Mouse (Mus musculus) embryonic fibroblast, embryonic 13.5 days (primary cell): ENCODE measurements around the gene Gbgt1. TPM values are rescaled to one million over a fixed set of nuclear protein-coding genes. Genes with fewer than 3 reads are reported as not detected.

Source experiments
- H3K27ac ChIP-seq: 2 replicates; pipeline ENCODE4 v1.5.1; 2012; ENCODE audit warnings: low read length, control low read depth, inconsistent platforms; ENCODE audit not compliant: insufficient read depth
- H3K4me1 ChIP-seq: 2 replicates; pipeline ENCODE4 v1.6.1; 2011; ENCODE audit warnings: low read length; ENCODE audit not compliant: control insufficient read depth, insufficient read depth
- H3K4me3 ChIP-seq: 2 replicates; pipeline ENCODE4 v1.5.1; 2011; ENCODE audit warnings: mild to moderate bottlenecking, control low read depth, low read length; ENCODE audit not compliant: insufficient read depth
- CTCF ChIP-seq: IDR thresholded peaks from 2 replicates; pipeline ENCODE4 v1.5.1; 2011; ENCODE audit warnings: mild to moderate bottlenecking, control low read depth, low read length, moderate library complexity, borderline replicate concordance; ENCODE audit not compliant: insufficient read depth
- POLR2A ChIP-seq: IDR thresholded peaks from 2 replicates; pipeline ENCODE4 v1.6.1; 2011; ENCODE audit warnings: low read depth, mild to moderate bottlenecking, control low read depth, low read length, moderate library complexity
- polyA plus RNA-seq: library from polyadenylated mRNA; stranded (reverse); fragments of >200 nt; gene quantifications from 2 replicates; pipeline ENCODE4 v1.2.4, GENCODE M21; 2011; ENCODE audit warnings: low read depth; ENCODE audit not compliant: missing spikeins, insufficient read length

Gbgt1 gene
- polyA plus RNA-seq, 1 experiment, result not detected

DNA sequence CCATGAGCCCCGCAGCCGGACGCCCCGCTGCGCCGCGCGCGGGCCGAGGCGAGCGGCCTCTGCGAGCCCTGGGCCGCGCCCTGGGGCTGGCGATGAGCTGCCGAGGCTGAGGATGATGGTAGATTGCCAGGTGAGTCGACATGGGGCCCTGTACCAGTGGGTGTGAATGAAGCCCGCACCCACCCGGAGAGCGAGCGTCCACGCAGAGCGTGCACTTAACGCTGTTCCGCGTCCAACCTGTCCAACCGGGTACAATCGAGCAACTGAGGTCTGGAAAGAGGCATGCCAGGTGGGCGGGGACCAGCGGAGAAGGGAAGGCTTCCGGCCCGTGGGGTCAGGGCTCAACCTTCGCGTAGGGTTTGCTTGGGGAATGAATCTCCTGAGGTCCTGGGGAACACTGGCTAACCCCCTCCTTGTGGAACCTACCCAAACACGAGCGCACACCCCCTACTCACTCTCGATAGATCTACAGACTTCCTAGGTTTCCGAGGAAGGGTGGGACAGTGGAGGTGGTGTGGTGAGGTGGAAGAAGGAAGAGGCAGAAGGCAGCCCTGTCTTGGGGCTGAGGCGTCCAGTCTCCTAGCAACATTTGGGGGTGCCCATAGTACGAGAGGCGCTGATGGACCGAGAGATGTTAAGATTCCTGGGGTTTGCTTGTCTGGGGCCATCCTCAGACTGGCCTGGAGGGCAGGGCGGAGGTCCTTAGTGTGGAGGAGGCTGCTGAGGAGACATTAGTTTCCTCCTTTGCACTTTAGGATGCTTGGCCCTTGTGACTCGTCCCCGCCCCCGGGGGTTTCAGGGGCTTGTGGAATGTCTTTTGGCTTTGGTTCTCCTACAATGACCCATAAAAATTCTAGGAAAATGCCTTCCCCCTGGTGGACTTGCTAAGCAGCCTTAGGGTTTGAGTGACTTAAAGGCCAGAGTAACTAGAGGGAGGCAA, 17.0 kb downstream of the Gbgt1 start:
- Histone ChIP-seq H3K4me3 (peak overlapping the region; percentile 52), H3K4me1 (0 out of 2 replicates have a peak, but pooled peaks cover 4% of the 10 kb centered on the region), H3K27ac (no peak overlapping the region)
- TF ChIP-seq CTCF, result no peak
- no peak; the same call in 1 of the 2 replicates for TF ChIP-seq POLR2A

DNA sequence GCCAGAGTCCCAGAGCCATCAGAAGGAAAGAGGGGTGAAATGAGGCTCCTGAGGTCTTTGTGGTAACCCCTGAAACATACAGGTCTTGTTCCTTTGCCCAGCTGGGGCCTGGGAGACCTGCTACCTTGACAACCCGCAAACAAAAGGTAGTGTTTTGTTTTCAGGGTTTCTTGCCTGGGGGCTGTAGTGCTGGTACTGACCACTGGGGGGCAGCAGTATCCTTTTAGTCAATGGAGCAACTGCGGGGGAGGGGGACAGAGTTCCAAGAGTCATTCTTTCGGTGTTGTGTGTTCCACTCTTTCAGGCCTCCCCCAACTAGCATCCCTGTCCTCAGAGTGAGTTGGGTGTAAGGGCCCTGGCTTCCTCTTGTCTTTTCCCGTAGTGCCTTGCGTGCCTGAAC, 17.8 kb downstream of the Gbgt1 start:
- 0 out of 2 replicates have a peak, but pooled peaks cover 4% of the 10 kb centered on the region for H3K4me1 ChIP-seq
- no peak overlapping the region for H3K4me3 ChIP-seq
- TF ChIP-seq POLR2A (no peak), CTCF (peak; percentile 52)
- H3K27ac ChIP-seq, result no peak overlapping the region

DNA sequence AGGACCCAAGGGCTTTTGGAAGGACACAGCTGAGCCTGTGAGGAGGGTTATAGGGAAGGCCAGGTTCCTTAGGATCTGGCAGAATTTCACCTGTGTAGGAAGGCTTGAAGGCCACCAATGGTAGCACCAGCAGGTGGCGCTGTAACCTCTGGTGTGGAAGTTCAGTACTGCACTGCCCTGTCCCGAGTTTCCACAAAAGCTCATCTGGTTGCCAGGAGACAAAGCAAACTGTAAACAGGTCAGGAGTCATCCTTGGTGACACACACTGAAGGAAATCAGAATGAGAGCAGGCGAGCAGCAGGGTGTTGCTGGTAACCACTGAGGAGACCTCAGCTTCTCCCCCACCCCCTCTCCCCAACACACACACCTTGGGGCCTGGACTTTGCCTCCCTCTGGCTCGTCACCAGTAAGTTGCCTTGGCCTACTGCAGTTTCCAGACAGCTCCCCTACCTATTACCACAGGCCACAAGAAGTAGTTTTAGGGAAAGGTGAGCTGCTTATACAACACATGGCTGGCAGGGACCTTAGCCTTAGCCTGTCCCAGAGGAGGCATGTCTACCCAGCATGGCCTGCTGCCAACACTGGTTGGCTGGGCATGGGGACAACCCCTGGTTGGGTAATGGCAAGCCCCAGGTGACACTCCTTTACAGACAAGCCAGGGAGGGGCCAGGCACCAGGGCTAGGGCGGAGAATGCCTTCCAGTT, 20.7 kb downstream of the Gbgt1 start:
- Histone ChIP-seq H3K4me1 (0 out of 2 replicates have a peak, but pooled peaks cover 4% of the 10 kb centered on the region), H3K4me3 (no peak overlapping the region), H3K27ac (no peak overlapping the region)
- peak; percentile 91 for TF ChIP-seq CTCF
- no peak for TF ChIP-seq POLR2A

DNA sequence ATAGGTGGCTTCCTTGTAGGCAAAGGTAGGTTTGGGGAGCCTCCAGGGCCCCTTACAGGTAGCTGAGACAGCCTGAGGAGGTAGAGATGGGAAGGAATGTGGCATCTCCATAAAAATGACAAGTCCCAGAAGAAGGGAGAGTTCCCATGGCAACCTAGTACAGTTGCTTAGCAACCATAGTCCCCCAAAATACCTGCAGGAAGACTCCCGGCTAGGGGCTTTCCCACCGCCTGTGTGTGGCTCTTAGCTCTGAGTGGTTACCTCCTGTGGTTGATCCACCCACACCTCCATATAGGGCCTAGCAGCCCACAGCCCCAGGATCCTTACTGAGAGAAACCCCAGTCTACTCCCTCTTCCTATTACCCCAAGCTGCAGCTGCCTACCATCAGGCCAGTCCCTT, 21.5 kb downstream of the Gbgt1 start:
- Histone ChIP-seq H3K4me1 (0 out of 2 replicates have a peak, but pooled peaks cover 4% of the 10 kb centered on the region), H3K4me3 (no peak overlapping the region), H3K27ac (no peak overlapping the region)
- TF ChIP-seq POLR2A (no peak), CTCF (no peak)

DNA sequence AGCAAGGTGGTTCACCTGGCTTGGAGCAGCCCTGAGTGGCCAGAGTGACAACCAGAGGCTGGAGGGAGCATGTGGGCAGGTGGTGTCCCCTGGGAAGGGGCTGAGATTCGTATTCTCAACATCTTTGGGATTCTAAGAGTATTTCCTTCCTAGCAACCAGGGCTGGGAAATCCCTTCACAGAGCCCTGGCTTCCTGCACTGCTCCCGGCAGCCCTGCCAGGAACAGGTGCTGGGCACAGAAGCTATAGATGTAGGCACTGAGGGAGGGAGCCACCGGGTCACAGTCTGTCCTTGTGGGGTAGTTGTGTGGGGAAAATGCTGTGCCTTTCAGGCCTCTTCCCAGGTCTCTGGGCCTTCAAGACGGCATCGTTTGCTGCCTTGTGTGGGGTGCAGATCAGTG, 23.9 kb downstream of the Gbgt1 start:
- Histone ChIP-seq H3K27ac (no peak overlapping the region), H3K4me3 (no peak overlapping the region), H3K4me1 (peaks cover 18% of the 10 kb centered on the region; the same call in 1 of the 2 replicates)
- no peak for TF ChIP-seq CTCF
- TF ChIP-seq POLR2A, result no peak

DNA sequence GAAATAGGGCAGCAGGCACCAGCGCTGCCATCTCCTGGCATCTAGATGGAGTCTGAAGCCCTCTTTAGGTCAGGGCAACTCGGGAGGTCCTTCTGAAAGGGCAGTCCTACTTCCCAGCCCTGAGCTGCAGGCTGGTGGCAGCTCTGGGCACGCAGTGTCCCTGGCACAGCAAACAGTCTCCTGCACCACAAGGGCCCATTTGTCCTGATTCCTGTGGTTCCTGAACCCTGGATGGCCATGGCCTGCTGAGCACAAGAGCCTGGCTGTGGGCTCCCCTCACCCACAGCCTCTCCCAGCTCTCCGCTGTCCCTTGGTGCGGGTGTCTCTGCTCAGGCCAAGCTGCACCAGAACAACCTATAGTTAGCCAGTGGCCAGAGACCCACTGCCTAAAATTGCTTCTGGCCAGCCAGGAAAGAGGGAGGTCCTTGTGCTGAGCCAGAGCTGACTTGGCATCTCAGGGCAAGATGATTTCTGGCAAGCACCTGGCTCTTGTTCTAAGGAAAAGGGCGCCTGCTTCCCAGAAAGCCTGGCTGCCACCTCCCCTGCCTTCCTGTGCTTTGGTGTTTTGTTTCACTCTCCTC, 25.0 kb downstream of the Gbgt1 start:
- TF ChIP-seq CTCF (no peak), POLR2A (no peak)
- H3K27ac ChIP-seq, result no peak overlapping the region
- peaks cover 24% of the 10 kb centered on the region; the same call in 1 of the 2 replicates for H3K4me1 ChIP-seq
- H3K4me3 ChIP-seq, result no peak overlapping the region

DNA sequence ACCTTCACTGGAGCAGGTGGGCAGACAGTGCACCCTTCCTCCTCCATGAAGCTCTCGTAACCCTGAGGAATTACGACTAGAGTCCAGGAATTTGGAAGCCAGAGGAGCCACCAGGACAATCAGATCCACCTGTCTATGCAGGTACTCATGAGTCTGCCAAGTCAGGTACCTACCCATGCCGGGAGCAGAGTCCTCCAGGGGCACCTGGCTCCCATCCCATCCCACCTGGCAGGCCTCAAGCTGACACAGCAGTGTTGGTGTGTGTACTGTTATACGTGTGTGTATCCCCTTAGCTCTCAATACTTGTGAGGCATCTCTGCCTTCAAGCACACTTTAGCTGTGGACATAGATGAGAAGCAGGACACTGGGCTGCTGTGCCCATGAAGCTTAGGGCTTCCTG, 25.5 kb downstream of the Gbgt1 start:
- H3K27ac ChIP-seq, result no peak overlapping the region
- no peak for TF ChIP-seq POLR2A
- TF ChIP-seq CTCF, result no peak
- H3K4me3 ChIP-seq, result no peak overlapping the region
- peaks cover 23% of the 10 kb centered on the region; the same call in 1 of the 2 replicates for H3K4me1 ChIP-seq

DNA sequence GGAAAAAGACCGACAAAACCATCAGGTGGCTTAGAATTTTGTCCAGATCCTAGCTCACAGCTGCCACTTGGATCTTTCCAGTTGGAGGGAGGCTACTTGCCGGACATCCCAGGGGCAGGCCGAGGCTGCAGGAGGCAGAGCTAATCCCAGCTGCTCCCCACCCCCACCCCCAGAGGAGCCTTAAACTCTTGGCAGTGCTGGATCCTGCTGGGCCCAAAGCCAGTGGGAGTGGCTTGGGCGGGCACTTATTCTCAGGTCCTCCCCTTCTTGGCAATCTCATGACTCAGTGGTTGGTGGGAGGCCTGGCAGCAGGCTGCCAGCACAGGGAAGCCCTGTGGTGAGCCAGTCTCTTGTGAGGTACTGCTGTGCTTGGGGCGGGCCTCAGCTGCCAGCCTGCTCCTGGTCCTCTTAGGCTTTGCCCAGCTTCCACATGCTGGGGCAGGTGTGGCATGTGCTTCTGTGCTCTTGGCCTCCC, 27.0 kb downstream of the Gbgt1 start:
- Histone ChIP-seq H3K4me1 (peaks cover 20% of the 10 kb centered on the region; the same call in 1 of the 2 replicates), H3K4me3 (no peak overlapping the region), H3K27ac (peak overlapping the region; percentile 54)
- TF ChIP-seq POLR2A (peak; percentile 37; the same call in 1 of the 2 replicates), CTCF (no peak)

DNA sequence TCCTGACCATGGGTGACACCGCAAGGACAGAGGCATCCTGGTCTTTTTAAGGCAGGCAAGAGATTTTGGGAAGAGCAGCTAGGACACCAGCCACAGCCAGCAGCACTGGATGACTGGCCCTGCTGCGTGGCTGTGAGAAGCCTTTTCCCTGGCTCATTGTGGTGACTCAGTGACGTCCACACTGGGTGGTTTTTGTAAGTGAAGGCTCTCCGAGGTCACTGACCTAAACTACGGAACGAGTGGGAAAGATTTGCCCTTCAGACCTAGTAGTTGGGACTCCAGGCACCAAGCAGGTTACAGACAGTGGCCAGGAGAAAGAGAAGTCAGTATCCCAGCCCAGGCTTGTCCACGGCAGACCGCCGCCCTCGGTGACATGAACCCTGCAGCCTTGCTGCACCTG, 27.7 kb downstream of the Gbgt1 start:
- Histone ChIP-seq H3K4me3 (no peak overlapping the region), H3K4me1 (peaks cover 20% of the 10 kb centered on the region; the same call in 1 of the 2 replicates), H3K27ac (peak overlapping the region; percentile 54)
- no peak for TF ChIP-seq CTCF
- no peak for TF ChIP-seq POLR2A
